In the genomic region with DNA sequence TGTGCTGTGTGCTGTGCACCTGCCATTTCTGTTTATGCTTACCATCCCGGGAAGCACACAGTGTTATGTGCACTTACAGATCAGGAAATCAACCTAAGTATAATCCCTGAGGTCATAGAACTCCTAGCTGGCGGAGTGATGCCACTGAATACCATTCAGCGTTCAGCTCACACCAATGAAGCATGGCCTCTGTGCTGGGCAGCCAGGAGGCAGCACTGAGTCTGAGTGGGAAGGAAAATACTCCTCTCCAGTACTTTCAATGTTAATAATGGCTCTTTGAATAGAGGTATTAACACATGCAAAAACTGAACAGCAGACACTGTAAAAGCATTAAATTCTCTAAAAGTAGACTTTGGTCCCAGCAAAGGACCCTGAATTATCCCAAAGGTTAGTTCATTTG, we compare ENCODE assay signal across 10 mouse cellular contexts.
A peak's percentile ranks its signal among the peaks of the same experiment; 100 is the strongest.
DNase-seq lines count a peak whose midpoint lies in the region; ATAC-seq and TF ChIP-seq lines count a peak whose summit lies in the region.
"Had no signal": no experiment of that assay in that cellular context is flagged by ENCODE, and none has a peak within 500 bp of the region (broad histone marks: within the 10 kb centered on the region; RNA-seq: fewer than 3 reads in every experiment).

No protein-coding gene starts in this region.

- DNase-seq in cerebellum, adult 2 months, result peak in 1 of 2 experiments; percentile 9
- no peak for DNase-seq in cerebellum, adult 11-12 months
- DNase-seq in layer of hippocampus, adult 2 months (ENCODE audit: low spot score in 2 of 2), result no peak
- no peak for DNase-seq in layer of hippocampus, postnatal 14 days (ENCODE audit: low spot score in 2 of 2)
- DNase-seq in embryo, embryonic 10.5 days (ENCODE audit: low spot score), result peak; percentile 7
- DNase-seq in thymus, postnatal 10 days (ENCODE audit: low spot score in 2 of 2), result no peak

- H3K4me1 ChIP-seq in cerebellum, adult 2 months (ENCODE audit: control insufficient read depth, insufficient read depth, low read length), result no peaks in the 10 kb centered on the region
- H3K4me1 ChIP-seq in E14TG2a.4 (replicated peaks; ENCODE audit: low read depth, low read length), result no peaks in the 10 kb centered on the region

- no peak overlapping the region for H3K27ac ChIP-seq in cerebellum, adult 2 months (ENCODE audit: insufficient read depth, low read length)
- H3K27ac ChIP-seq in layer of hippocampus, adult 2 months, result no peak overlapping the region
- H3K27ac ChIP-seq: forebrain, embryonic 10.5 days; midbrain, embryonic 12.5 days had no signal

- no peak for TF ChIP-seq POLR2A in cerebellum, adult 2 months (IDR thresholded peaks at IDR 0.05; ENCODE audit: borderline replicate concordance, insufficient read depth, low read length)

- H3K36me3 ChIP-seq in E14TG2a.4 (ENCODE audit: insufficient read depth, low read length), result no peaks in the 10 kb centered on the region
- H3K36me3 ChIP-seq: forebrain, embryonic 10.5 days; midbrain, embryonic 12.5 days had no signal

- H3K9me3 ChIP-seq in E14TG2a.4 (ENCODE audit: low read length), result no peaks in the 10 kb centered on the region
- H3K9me3 ChIP-seq: forebrain, embryonic 10.5 days; midbrain, embryonic 12.5 days had no signal

- H3K4me3 ChIP-seq in cerebellum, adult 2 months (replicated peaks; ENCODE audit: insufficient read depth, low read depth, low read length), result no peak overlapping the region
- H3K4me3 ChIP-seq in layer of hippocampus, adult 2 months, result no peak overlapping the region
- no peak overlapping the region for H3K4me3 ChIP-seq in E14TG2a.4 (replicated peaks; ENCODE audit: low read length)
- H3K4me3 ChIP-seq: forebrain, embryonic 10.5 days; midbrain, embryonic 12.5 days had no signal

- WGBS in cerebellum, adult 2 months, result 70% methylated on average over 3 of the region's 3 CpGs

- ATAC-seq in erythroblast, adult 5-6 weeks (replicated peaks; ENCODE audit: low FRiP score, poor library complexity, severe bottlenecking), result no peak

- H3K27me3 ChIP-seq in cerebellum, adult 2 months (ENCODE audit: control insufficient read depth, insufficient read depth, low read length), result no peaks in the 10 kb centered on the region; the same call in 1 of the 2 replicates
- no peaks in the 10 kb centered on the region for H3K27me3 ChIP-seq in E14TG2a.4 (ENCODE audit: insufficient read depth, low read length)
- H3K27me3 ChIP-seq: midbrain, embryonic 12.5 days had no signal

- peak; percentile 32; the same call in 1 of the 2 replicates for TF ChIP-seq CTCF in cerebellum, adult 2 months (IDR thresholded peaks at IDR 0.05; ENCODE audit: borderline replicate concordance, insufficient read depth, low read depth, low read length)
- TF ChIP-seq CTCF in layer of hippocampus, adult 2 months (conservative IDR thresholded peaks at IDR 0.05), result peak; percentile 60
- peak; percentile 52 for TF ChIP-seq CTCF in E14TG2a.4 (conservative IDR thresholded peaks at IDR 0.05; ENCODE audit: low read length)
